Mouse (Mus musculus) cerebellum, adult 18-20 months (tissue): ENCODE measurements at regions not wholly inside any gene's neighbourhood (a gene's known extent, or its start where the extent isn't known, plus 50 kb on each side); places are given as distances from the start of the nearest gene placed in this dataset.
"Not testable (repeated sequence)": the region's sequence is repeated elsewhere in the genome, so short reads cannot be mapped to it uniquely, and the experiment has no call there.

ENCODE experiments used
- DNase-seq, 2 experiments: peaks; one replicate each; pipeline ENCODE4 v3.0.0; 2021

GRCm38 (mm10) chr15:59728817-59729560, 287.4 kb downstream of the 4933412E24Rik start:
- DNase-seq: no peak

- no peak for DNase-seq
Observed at GRCm38 (mm10) chr15:59728131-59728601, 288.2 kb downstream of the 4933412E24Rik start.

GRCm38 (mm10) chr15:59725881-59726280, 290.5 kb downstream of the 4933412E24Rik start:
- DNase-seq: no peak

GRCm38 (mm10) chr15:59722661-59723413, 293.6 kb downstream of the 4933412E24Rik start:
- no peak for DNase-seq

- no peak for DNase-seq
Observed at GRCm38 (mm10) chr15:59721420-59721819, 295.0 kb downstream of the 4933412E24Rik start.

- DNase-seq: no peak
Observed at GRCm38 (mm10) chr15:59721018-59721417, 295.4 kb downstream of the 4933412E24Rik start.

GRCm38 (mm10) chr15:59720149-59720548, 296.3 kb downstream of the 4933412E24Rik start:
- DNase-seq: no peak

- DNase-seq: not testable (repeated sequence)
Observed at GRCm38 (mm10) chr15:59719383-59720128, 296.9 kb downstream of the 4933412E24Rik start.

GRCm38 (mm10) chr15:59716872-59717271, 299.5 kb downstream of the 4933412E24Rik start:
- DNase-seq: no peak

GRCm38 (mm10) chr15:59715951-59716350, 300.5 kb downstream of the 4933412E24Rik start:
- DNase-seq: no peak

GRCm38 (mm10) chr15:59713965-59714739, 302.3 kb downstream of the 4933412E24Rik start:
- no peak for DNase-seq

- no peak for DNase-seq
Observed at GRCm38 (mm10) chr15:59712077-59712752, 304.2 kb downstream of the 4933412E24Rik start.

GRCm38 (mm10) chr15:59709925-59710324, 306.5 kb downstream of the 4933412E24Rik start:
- no peak for DNase-seq

- DNase-seq: no peak
Observed at GRCm38 (mm10) chr15:59708402-59708801, 308.0 kb downstream of the 4933412E24Rik start.

- DNase-seq: no peak
Observed at GRCm38 (mm10) chr15:59707081-59707480, 309.3 kb downstream of the 4933412E24Rik start.
